ENCODE assay signal across 8 mouse cellular contexts in genomic region chr16:52032376-52033330, GRCm38 (mm10). TPM values are rescaled to one million over a fixed set of nuclear protein-coding genes. Genes with fewer than 3 reads are reported as not detected.
DNase-seq lines count a peak whose midpoint lies in the region; ATAC-seq and TF ChIP-seq lines count a peak whose summit lies in the region.

No protein-coding gene starts in this region.

- 17% methylated on average over 29 of the region's 29 CpGs for WGBS in kidney, adult 2 months
- 7% methylated on average over 29 of the region's 29 CpGs for WGBS in forebrain, embryonic 14.5 days
- WGBS in liver, embryonic 14.5 days (ENCODE audit: insufficient replicate concordance): 22% methylated on average over 29 of the region's 29 CpGs

- H3K4me2 ChIP-seq in forebrain, embryonic 14.5 days (ENCODE audit: low read length): peak overlapping the region; percentile 67
- peak overlapping the region; percentile 98 for H3K4me2 ChIP-seq in liver, embryonic 14.5 days (ENCODE audit: low read depth)

- H3K4me1 ChIP-seq in kidney, adult 2 months (ENCODE audit: control insufficient read depth, insufficient read depth, low read length): peaks cover 11% of the 10 kb centered on the region; the same call in 1 of the 2 replicates
- H3K4me1 ChIP-seq in MEL (ENCODE audit: control insufficient read depth in 1 of 2, insufficient read depth in 2 of 2, low read length in 2 of 2): peaks cover 0 to 3% of the 10 kb centered on the region in 2 experiments; a peak in 1 of 4 replicates
- H3K4me1 ChIP-seq in forebrain, embryonic 14.5 days (ENCODE audit: control insufficient read depth, insufficient read depth, low read length): peaks cover 23% of the 10 kb centered on the region
- peaks cover 3 to 7% of the 10 kb centered on the region in 2 experiments; a peak in 3 of 4 replicates for H3K4me1 ChIP-seq in liver, embryonic 14.5 days (replicated peaks; ENCODE audit: control insufficient read depth in 2 of 2, insufficient read depth in 2 of 2, low read length in 1 of 2)

- peak overlapping the region; percentile 78 for H3K9ac ChIP-seq in MEL (ENCODE audit: control insufficient read depth, low read depth, low read length, poor library complexity, severe bottlenecking)
- peak overlapping the region; percentile 93 for H3K9ac ChIP-seq in forebrain, embryonic 14.5 days (ENCODE audit: low read length)
- H3K9ac ChIP-seq in liver, embryonic 14.5 days (replicated peaks): peak overlapping the region; percentile 93

- no peak for TF ChIP-seq RAD21 in MEL (IDR thresholded peaks at IDR 0.05; ENCODE audit: low read depth, low read length)

- no peaks in the 10 kb centered on the region for H3K27me3 ChIP-seq in kidney, adult 2 months (replicated peaks; ENCODE audit: control insufficient read depth, insufficient read depth, low read length)
- H3K27me3 ChIP-seq in MEL (ENCODE audit: control insufficient read depth in 1 of 2, insufficient read depth in 2 of 2, low read length in 2 of 2): no peaks in the 10 kb centered on the region
- H3K27me3 ChIP-seq in forebrain, embryonic 14.5 days (replicated peaks; ENCODE audit: control insufficient read depth, insufficient read depth, low read length): no peaks in the 10 kb centered on the region
- H3K27me3 ChIP-seq in liver, embryonic 14.5 days (ENCODE audit: control insufficient read depth, insufficient read depth, low read length): no peaks in the 10 kb centered on the region

- no peak for TF ChIP-seq POLR2A in kidney, adult 2 months (IDR thresholded peaks at IDR 0.05; ENCODE audit: low read depth, low read length)
- no peak for TF ChIP-seq POLR2A in MEL (IDR thresholded peaks at IDR 0.05; ENCODE audit: control insufficient read depth in 1 of 2, insufficient read depth in 1 of 2, low read depth in 1 of 2, low read length in 2 of 2, poor library complexity in 1 of 2)

- peaks cover 4% of the 10 kb centered on the region; the same call in 1 of the 2 replicates for H3K36me3 ChIP-seq in kidney, adult 2 months (ENCODE audit: control insufficient read depth, insufficient read depth, low read length)
- peaks cover 0 to 8% of the 10 kb centered on the region in 2 experiments; a peak in 2 of 4 replicates for H3K36me3 ChIP-seq in MEL (ENCODE audit: control insufficient read depth in 1 of 2, insufficient read depth in 2 of 2, low read length in 2 of 2)
- peaks cover 22% of the 10 kb centered on the region; the same call in 1 of the 2 replicates for H3K36me3 ChIP-seq in forebrain, embryonic 14.5 days (ENCODE audit: control insufficient read depth, insufficient read depth, low read length)
- H3K36me3 ChIP-seq in liver, embryonic 14.5 days (replicated peaks; ENCODE audit: control insufficient read depth, insufficient read depth, low read depth): peaks cover 3% of the 10 kb centered on the region

- no peak for ATAC-seq in forebrain, embryonic 14.5 days
- no peak for ATAC-seq in liver, embryonic 14.5 days (ENCODE audit: insufficient read depth)

- H3K9me3 ChIP-seq in MEL (replicated peaks; ENCODE audit: insufficient read depth, low read length): no peaks in the 10 kb centered on the region
- H3K9me3 ChIP-seq in forebrain, embryonic 14.5 days (replicated peaks; ENCODE audit: control insufficient read depth, low read length): no peaks in the 10 kb centered on the region
- no peaks in the 10 kb centered on the region for H3K9me3 ChIP-seq in liver, embryonic 14.5 days (ENCODE audit: control insufficient read depth, low read length)

- peak overlapping the region; percentile 88 for H3K27ac ChIP-seq in kidney, adult 2 months (ENCODE audit: insufficient read depth, low read depth, low read length)
- H3K27ac ChIP-seq in MEL (ENCODE audit: control insufficient read depth, low read depth, low read length): no peak overlapping the region
- peak overlapping the region; percentile 97; the same call in 1 of the 2 replicates for H3K27ac ChIP-seq in forebrain, embryonic 14.5 days (ENCODE audit: low read depth, low read length)
- H3K27ac ChIP-seq in liver, embryonic 14.5 days: no peak overlapping the region

- intact Hi-C loops in gastrocnemius, postnatal 14 days (cut with DNase I; ENCODE audit: low total_unique reads): no loop called here

- no peak for TF ChIP-seq EP300 in MEL (IDR thresholded peaks at IDR 0.05; ENCODE audit: low read depth in 1 of 2, low read length in 2 of 2)
- TF ChIP-seq EP300 in liver, embryonic 14.5 days (IDR thresholded peaks at IDR 0.05; ENCODE audit: low read depth): no peak

- H3K79me2 ChIP-seq in MEL (ENCODE audit: control insufficient read depth, insufficient read depth, low read length, poor library complexity): peaks cover 3% of the 10 kb centered on the region; the same call in 1 of the 2 replicates

- peak; percentile 35 for DNase-seq in kidney, adult 2 months
- no peak for DNase-seq in kidney, adult 11 months
- DNase-seq in MEL (ENCODE audit: low read depth, low spot score): no peak
- DNase-seq in forebrain, embryonic 14.5 days (ENCODE audit: low spot score): peak; percentile 45
- DNase-seq in liver, embryonic 14.5 days (ENCODE audit: low read depth in 3 of 3, low spot score in 3 of 3): peak in 1 of 3 experiments; percentile 1
- no peak for DNase-seq in testis, postnatal 14 days (ENCODE audit: low spot score)
- no peak for DNase-seq in gastrocnemius, postnatal 14 days
- DNase-seq in urinary bladder, postnatal 14 days (ENCODE audit: low spot score): no peak

- TF ChIP-seq CTCF in kidney, adult 2 months (conservative IDR thresholded peaks at IDR 0.05; ENCODE audit: insufficient read depth, insufficient read length, low read depth, low read length): no peak
- no peak for TF ChIP-seq CTCF in MEL (IDR thresholded peaks at IDR 0.05 in 2 of 3, conservative IDR thresholded peaks at IDR 0.05 in 1 of 3; ENCODE audit: control insufficient read depth in 1 of 3, insufficient read depth in 1 of 3, low read depth in 2 of 3, low read length in 3 of 3, poor library complexity in 1 of 3, severe bottlenecking in 1 of 3)
- no peak for TF ChIP-seq CTCF in liver, embryonic 14.5 days (IDR thresholded peaks at IDR 0.05; ENCODE audit: low read depth)

- H3K4me3 ChIP-seq in kidney, adult 2 months (ENCODE audit: insufficient read depth, low read depth, low read length): peak overlapping the region; percentile 86
- H3K4me3 ChIP-seq in MEL (ENCODE audit: control insufficient read depth in 1 of 2, insufficient read depth in 1 of 2, low read depth in 2 of 2, low read length in 2 of 2): peak overlapping the region; percentile 82 to 84
- H3K4me3 ChIP-seq in forebrain, embryonic 14.5 days (ENCODE audit: low read depth, low read length): peak overlapping the region; percentile 96
- peak overlapping the region; percentile 78 to 93 for H3K4me3 ChIP-seq in liver, embryonic 14.5 days (ENCODE audit: insufficient read depth in 1 of 2, low read depth in 2 of 2, low read length in 2 of 2)

TF ChIP-seq in MEL, 35 proteins besides CTCF, POLR2A, EP300 and RAD21:
- TF ChIP-seq BHLHE40 (IDR thresholded peaks at IDR 0.05; ENCODE audit: borderline replicate concordance, low read depth, low read length) (no peak), USF2 (IDR thresholded peaks at IDR 0.05; ENCODE audit: borderline replicate concordance in 1 of 2, insufficient read depth in 1 of 2, low read depth in 1 of 2, low read length in 2 of 2) (no peak), CHD2 (IDR thresholded peaks at IDR 0.05; ENCODE audit: low read length) (no peak), MAFK (IDR thresholded peaks at IDR 0.05; ENCODE audit: borderline replicate concordance, low read depth, low read length) (no peak), ELF1 (IDR thresholded peaks at IDR 0.05; ENCODE audit: low read depth, low read length) (no peak), MYB (IDR thresholded peaks at IDR 0.05; ENCODE audit: low read depth, low read length) (no peak), UBTF (IDR thresholded peaks at IDR 0.05; ENCODE audit: borderline replicate concordance, insufficient read depth, low read depth, low read length) (no peak), POLR2AphosphoS5 (IDR thresholded peaks at IDR 0.05; ENCODE audit: borderline replicate concordance, low read depth, low read length) (no peak), ETS1 (IDR thresholded peaks at IDR 0.05; ENCODE audit: low read depth, low read length) (no peak), ZMIZ1 (IDR thresholded peaks at IDR 0.05; ENCODE audit: low read depth, low read length) (no peak)

RNA-seq across cellular contexts. Expression of gene Cblb, which starts 1.6 kb away (rescaled TPM):
- polyA plus RNA-seq in kidney, adult 2 months (2012; rRNA removed): 7.9 and 8.8 TPM in 2 replicates
- total RNA-seq in MEL (2012; rRNA removed): 1.5 and 1.9 TPM in 2 replicates
- polyA plus RNA-seq in MEL (2012; ENCODE audit: insufficient read depth in 1 of 2, insufficient read length in 2 of 2, low read depth in 1 of 2, low replicate concordance in 2 of 2, missing spikeins in 1 of 2): 1 to 10 TPM in 1 of 2 experiments, not detected in 1; 5.7 TPM
- polyA plus RNA-seq in forebrain, embryonic 14.5 days (2014; fragmentation: Nextera tagmentation; extraction: Ambion mirVana): 16.8 and 19.2 TPM in 2 replicates
- polyA plus RNA-seq in liver, embryonic 14.5 days (2012; rRNA removed): 1.8 TPM in 2 replicates
- polyA plus RNA-seq in liver, embryonic 14.5 days (2014; fragmentation: Nextera tagmentation; extraction: Ambion mirVana): 1.8 and 2.2 TPM in 2 replicates
- total RNA-seq in gastrocnemius, postnatal 14 days (2021): 10 to 100 TPM; 10.4 to 19.2 TPM

Comparison
In these comparisons a context has a peak if more than half of its experiments do, and no peak if none do; other contexts are left out.
1. DNase-seq: peak in kidney, adult 2 months (single experiment) and forebrain, embryonic 14.5 days (single experiment); none in kidney, adult 11 months (single experiment), MEL (single experiment), testis, postnatal 14 days (single experiment), gastrocnemius, postnatal 14 days (single experiment) and urinary bladder, postnatal 14 days (single experiment).
2. H3K27ac ChIP-seq: peak in kidney, adult 2 months (single experiment) and forebrain, embryonic 14.5 days (single experiment); none in MEL (single experiment) and liver, embryonic 14.5 days (single experiment).
3. Peak in every context shown above with its lines, with median percentiles within 50 percentile points of each other: H3K4me3 ChIP-seq and H3K9ac ChIP-seq.